Mouse (Mus musculus) embryonic facial prominence, embryonic 11.5 days (tissue): ENCODE data around the gene Myo6. TPM values are rescaled to one million over a fixed set of nuclear protein-coding genes. Genes with fewer than 3 reads are reported as not detected.
A peak's percentile ranks its signal among the peaks of the same experiment; 100 is the strongest.

Experiments
- ATAC-seq: fragments of 200-750 bp; cut with Nextera tagmentation; replicated peaks from 2 replicates; pipeline ENCODE4 v1.8.0; 2017; ENCODE audit warnings: low read depth; ENCODE audit not compliant: insufficient number of reproducible peaks, low FRiP score, low TSS enrichment
- DNase-seq: peaks from one replicate; pipeline ENCODE4 v3.0.0-alpha.2; 2015; ENCODE audit warnings: low spot score
- H3K27ac ChIP-seq: fragments of 300-500 bp; sonication (generic); replicated peaks from 2 replicates; pipeline ENCODE4 v1.5.1; 2014; ENCODE audit warnings: mild to moderate bottlenecking, low read depth, low read length, control low read depth
- H3K27me3 ChIP-seq: fragments of 300-500 bp; sonication (generic); 2 replicates; pipeline ENCODE4 v1.6.1; 2014; ENCODE audit warnings: mild to moderate bottlenecking, low read length, moderate library complexity, mixed read lengths; ENCODE audit not compliant: control insufficient read depth, insufficient read depth
- H3K36me3 ChIP-seq: fragments of 300-500 bp; sonication (generic); replicated peaks from 2 replicates; pipeline ENCODE4 v1.6.1; 2014; ENCODE audit warnings: low read depth, mild to moderate bottlenecking, low read length, moderate library complexity, mixed read lengths; ENCODE audit not compliant: control insufficient read depth, insufficient read depth
- H3K4me1 ChIP-seq: fragments of 300-500 bp; sonication (generic); 2 replicates; pipeline ENCODE4 v1.6.1; 2014; ENCODE audit warnings: low read length, mixed read lengths; ENCODE audit not compliant: control insufficient read depth, insufficient read depth
- H3K4me2 ChIP-seq: fragments of 300-500 bp; sonication (generic); 2 replicates; pipeline ENCODE4 v1.6.1; 2014; ENCODE audit warnings: low read depth, mild to moderate bottlenecking, control low read depth, low read length, moderate library complexity
- H3K4me3 ChIP-seq: fragments of 300-500 bp; sonication (generic); 2 replicates; pipeline ENCODE4 v1.5.1; 2014; ENCODE audit warnings: low read depth, low read length, control low read depth
- H3K9ac ChIP-seq: fragments of 300-500 bp; sonication (generic); replicated peaks from 2 replicates; pipeline ENCODE4 v1.6.1; 2014; ENCODE audit warnings: mild to moderate bottlenecking, control low read depth, low read length
- H3K9me3 ChIP-seq: fragments of 300-500 bp; sonication (generic); replicated peaks from 2 replicates; pipeline ENCODE4 v1.6.1; 2016; ENCODE audit warnings: mild to moderate bottlenecking, low read length, inconsistent platforms, mixed read lengths; ENCODE audit not compliant: control insufficient read depth
- WGBS: fragments of 180-500 bp; shearing (Covaris S2); extraction: QIAGEN DNeasy Blood & Tissue Kit; methylation state at CpG from one replicate; pipeline ENCODE4 v1.1.7; 2014; 5-methylcytosine and 5-hydroxymethylcytosine counted together
- polyA plus RNA-seq: library from polyadenylated mRNA; unstranded; fragments of >200 nt; fragmentation: Nextera tagmentation; extraction: Ambion mirVana; gene quantifications from 2 replicates; pipeline ENCODE4 v1.2.1, GENCODE M21; 2014

The Myo6 gene
- polyA plus RNA-seq, 1 experiment from 2014 or later, result 12.1 TPM

DNA sequence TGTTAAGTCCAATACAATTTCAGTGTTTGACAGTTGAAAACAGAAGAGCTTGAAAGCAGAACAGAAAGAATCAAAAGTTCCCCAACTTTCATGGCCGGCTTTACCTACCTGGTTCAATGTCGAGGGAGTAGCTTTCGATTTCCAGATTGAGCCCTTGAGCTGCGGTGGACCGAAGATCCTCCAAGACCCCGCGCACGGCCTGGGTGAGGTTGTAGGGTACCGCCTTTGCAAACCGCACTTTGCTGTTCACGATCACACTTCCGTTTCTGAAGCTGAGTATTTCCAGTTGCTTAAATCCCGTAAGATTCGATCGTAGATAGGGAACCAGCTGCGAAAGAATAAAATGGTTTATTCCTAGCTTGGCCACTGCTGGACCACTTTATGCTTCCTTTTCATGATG is 176.9 kb downstream of the Myo6 start:
- ATAC-seq (no peak), DNase-seq (no peak)
- no peak overlapping the region for H3K4me2 ChIP-seq
- no peak overlapping the region for H3K9ac ChIP-seq
- WGBS, result 95% methylated on average over 16 of the region's 16 CpGs
- H3K27ac ChIP-seq, result no peak overlapping the region
- H3K4me1 ChIP-seq, result no peaks in the 10 kb centered on the region
- H3K4me3 ChIP-seq, result no peak overlapping the region
- H3K27me3 ChIP-seq, result no peaks in the 10 kb centered on the region
- H3K9me3 ChIP-seq, result no peaks in the 10 kb centered on the region
- H3K36me3 ChIP-seq, result no peaks in the 10 kb centered on the region

DNA sequence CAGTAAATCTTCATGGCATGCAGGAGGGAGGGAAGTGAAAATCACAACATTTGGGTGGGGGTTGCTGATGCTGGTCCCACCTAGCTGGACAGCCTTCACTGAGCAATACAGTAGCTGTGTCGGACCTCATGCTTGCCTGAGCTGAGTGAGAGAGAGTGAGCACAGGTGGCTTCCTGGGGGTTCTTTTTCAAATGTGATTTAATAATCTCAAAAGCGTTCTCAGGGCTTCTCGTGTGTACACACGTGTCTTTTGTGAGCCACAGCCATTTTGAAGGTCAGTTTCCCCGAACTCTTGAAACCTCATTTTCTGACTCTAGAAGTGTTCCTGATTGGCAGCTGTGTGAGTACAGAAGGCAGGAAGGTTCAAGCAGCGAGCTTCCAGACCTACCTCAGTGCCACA is 177.7 kb downstream of the Myo6 start:
- ATAC-seq (no peak), DNase-seq (no peak)
- Histone ChIP-seq H3K9me3 (no peaks in the 10 kb centered on the region), H3K27me3 (no peaks in the 10 kb centered on the region), H3K4me3 (no peak overlapping the region), H3K4me1 (no peaks in the 10 kb centered on the region), H3K9ac (no peak overlapping the region), H3K27ac (no peak overlapping the region), H3K4me2 (no peak overlapping the region), H3K36me3 (no peaks in the 10 kb centered on the region)
- 84% methylated on average over 6 of the region's 6 CpGs for WGBS

DNA sequence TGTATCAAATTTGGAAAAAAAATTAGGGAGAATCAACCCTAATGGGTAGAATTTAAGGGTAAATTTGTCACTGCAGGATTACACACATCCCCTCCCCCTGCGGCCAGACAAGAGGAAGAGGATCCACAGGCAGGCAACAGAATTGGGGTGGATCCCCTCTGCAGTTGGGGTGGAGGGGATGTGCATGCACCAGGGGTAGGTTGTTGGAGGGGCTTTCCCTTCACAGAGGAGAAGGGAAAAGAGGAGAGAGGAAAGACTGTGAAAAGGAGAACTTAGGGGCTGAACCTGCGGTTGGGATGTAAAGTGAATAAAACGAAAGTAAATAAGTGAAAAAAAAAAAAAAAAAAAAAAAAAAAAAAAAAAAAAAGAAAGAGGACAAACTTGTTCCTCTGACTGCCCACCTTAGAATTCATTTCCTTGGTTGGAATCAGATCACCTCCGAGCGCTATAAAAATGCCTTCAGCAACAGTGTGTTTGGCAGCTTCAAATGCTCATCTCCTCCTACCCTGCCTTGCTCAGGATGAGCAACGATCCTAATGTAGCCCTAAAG is 179.7 kb downstream of the Myo6 start:
- H3K27me3 ChIP-seq, result no peaks in the 10 kb centered on the region
- no peak overlapping the region for H3K27ac ChIP-seq
- no peaks in the 10 kb centered on the region for H3K9me3 ChIP-seq
- H3K4me1 ChIP-seq, result no peaks in the 10 kb centered on the region
- H3K36me3 ChIP-seq, result no peaks in the 10 kb centered on the region
- WGBS, result 89% methylated on average over 6 of the region's 6 CpGs
- H3K9ac ChIP-seq, result no peak overlapping the region
- DNase-seq, result no peak
- no peak overlapping the region for H3K4me2 ChIP-seq
- ATAC-seq, result no peak
- no peak overlapping the region for H3K4me3 ChIP-seq

DNA sequence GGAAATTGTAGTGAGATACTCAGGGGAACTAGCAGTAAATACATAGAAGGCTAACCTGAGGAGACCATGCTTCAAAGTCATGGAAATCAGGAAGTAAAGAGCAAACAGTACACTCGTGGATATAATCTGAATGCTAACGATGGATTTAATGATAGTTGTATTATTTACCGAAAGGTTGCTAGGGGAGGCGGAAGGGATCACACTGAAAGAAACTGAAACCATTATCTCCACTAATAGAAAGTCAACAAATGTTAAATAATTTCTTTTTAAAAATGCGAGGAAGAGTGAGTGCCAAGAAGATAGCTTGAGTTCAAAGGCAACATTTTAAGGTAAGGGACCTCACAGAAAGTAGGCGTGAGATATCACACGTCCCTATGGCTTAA is 186.5 kb downstream of the Myo6 start:
- no peak for DNase-seq
- no peaks in the 10 kb centered on the region for H3K36me3 ChIP-seq
- no peaks in the 10 kb centered on the region for H3K27me3 ChIP-seq
- H3K4me1 ChIP-seq, result no peaks in the 10 kb centered on the region
- H3K4me2 ChIP-seq, result no peak overlapping the region
- WGBS, result 62% methylated on average over 7 of the region's 7 CpGs
- ATAC-seq, result no peak
- H3K27ac ChIP-seq, result no peak overlapping the region
- H3K4me3 ChIP-seq, result no peak overlapping the region
- H3K9me3 ChIP-seq, result no peaks in the 10 kb centered on the region
- H3K9ac ChIP-seq, result no peak overlapping the region

DNA sequence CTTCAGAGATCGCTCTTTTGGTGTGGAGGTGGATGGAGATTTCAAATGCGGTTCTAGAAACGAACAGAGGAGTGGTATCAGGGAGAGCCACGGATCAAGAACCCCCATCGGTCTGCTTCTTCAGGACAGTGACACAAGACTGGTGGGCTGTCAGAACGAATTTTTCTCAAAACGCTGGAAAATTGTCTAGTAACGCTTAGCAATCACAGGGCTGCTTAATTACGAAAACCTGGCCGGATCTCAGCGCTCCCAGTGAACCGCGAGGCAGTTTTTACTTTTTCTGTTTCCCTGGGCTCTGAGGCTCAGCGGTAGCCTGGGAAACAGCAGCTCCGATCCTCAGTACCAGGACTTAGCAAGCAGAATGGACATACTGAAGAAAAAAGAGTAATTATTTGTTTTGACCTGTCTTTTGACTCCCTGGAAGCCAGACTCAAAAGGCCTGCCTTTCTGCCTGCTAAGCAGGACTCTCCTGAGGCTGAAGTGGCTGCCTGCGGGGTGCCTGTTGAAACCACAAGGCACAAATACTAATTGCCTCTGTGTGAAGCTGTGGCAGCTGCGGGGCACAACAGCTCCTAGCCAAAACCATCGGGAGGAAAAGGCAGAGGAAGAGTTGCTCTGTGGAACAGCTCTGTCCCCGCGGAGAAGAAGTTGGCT is 187.0 kb downstream of the Myo6 start:
- ATAC-seq, result peak; percentile 53; the same call in 1 of the 2 replicates
- no peaks in the 10 kb centered on the region for H3K27me3 ChIP-seq
- 23% methylated on average over 20 of the region's 20 CpGs for WGBS
- no peaks in the 10 kb centered on the region for H3K36me3 ChIP-seq
- H3K27ac ChIP-seq, result no peak overlapping the region
- no peaks in the 10 kb centered on the region for H3K4me1 ChIP-seq
- no peaks in the 10 kb centered on the region for H3K9me3 ChIP-seq
- no peak overlapping the region for H3K4me3 ChIP-seq
- H3K9ac ChIP-seq, result no peak overlapping the region
- H3K4me2 ChIP-seq, result no peak overlapping the region
- DNase-seq, result peak; percentile 60

DNA sequence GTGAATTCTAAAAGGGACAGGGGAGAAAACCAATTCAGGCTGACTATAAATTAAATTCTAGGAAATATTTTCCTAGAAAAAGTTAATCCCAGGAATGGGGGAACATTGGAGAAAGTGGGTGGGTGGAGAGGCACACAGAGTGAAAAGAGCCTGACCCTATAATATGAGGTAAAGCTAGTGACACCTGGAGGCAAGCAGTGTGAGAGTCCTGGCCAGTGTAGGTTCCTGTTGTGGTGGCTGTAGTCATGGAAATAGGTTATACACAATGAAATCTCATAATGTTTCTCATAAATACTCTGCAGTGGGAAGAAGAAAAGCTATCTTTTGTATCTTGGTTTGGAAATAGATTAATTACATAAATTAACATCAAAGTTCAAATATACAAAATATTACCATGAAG is 195.2 kb downstream of the Myo6 start:
- Histone ChIP-seq H3K9ac (no peak overlapping the region), H3K4me1 (no peaks in the 10 kb centered on the region), H3K9me3 (no peaks in the 10 kb centered on the region), H3K27ac (no peak overlapping the region), H3K4me3 (no peak overlapping the region), H3K36me3 (no peaks in the 10 kb centered on the region), H3K27me3 (no peaks in the 10 kb centered on the region), H3K4me2 (no peak overlapping the region)
- no peak for ATAC-seq
- no peak for DNase-seq

Other genes starting within 250 kb of the Myo6 start
- gene Filip1, start 152.2 kb upstream of the Myo6 start, polyA plus RNA-seq, result 3.5 and 4.5 TPM in 2 replicates
- 61.4 and 71.9 TPM in 2 replicates for gene Senp6, start 98.1 kb upstream of the Myo6 start, polyA plus RNA-seq